Mouse (Mus musculus): ENCODE measurements around the gene Fgf11. TPM values are rescaled to one million over a fixed set of nuclear protein-coding genes. Genes with fewer than 3 reads are reported as not detected.

Gene Fgf11
- 6.2 and 6.7 TPM in 2 replicates for polyA plus RNA-seq (2015; fragmentation: Nextera tagmentation; extraction: Ambion mirVana)

DNA sequence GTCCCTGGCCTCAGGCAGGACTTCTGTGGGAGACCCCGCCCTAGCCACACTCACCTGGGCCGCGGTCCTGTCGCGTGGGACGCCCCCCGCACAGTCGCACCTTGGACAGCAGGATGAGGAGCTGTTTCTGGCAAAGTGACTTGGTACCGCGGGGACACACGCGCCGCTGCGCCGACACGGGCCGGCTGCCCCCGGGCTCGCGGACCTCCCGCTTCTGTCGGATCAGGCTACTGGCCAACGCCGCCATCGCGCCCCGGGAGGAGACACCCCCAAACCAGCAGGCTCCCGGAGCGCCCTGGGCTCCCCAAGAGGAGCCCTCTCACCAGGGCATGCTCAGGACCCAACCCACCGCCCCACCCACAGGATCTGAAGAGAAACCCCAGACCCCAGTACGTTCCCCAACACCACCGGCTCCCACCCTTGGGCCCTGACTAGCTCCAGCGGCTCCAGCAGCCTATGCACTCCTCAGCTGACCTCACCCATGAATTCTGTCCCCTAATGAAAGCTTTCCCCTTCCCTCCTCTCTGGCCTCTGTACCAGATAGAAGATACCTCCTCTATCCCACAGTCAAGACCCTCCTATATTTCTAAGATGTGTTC lies at the start of gene Fgf11:
Fgf11 (minus strand) TSS at position 479 of the 599 bp plus-strand sequence.
- Histone ChIP-seq H3K4me1 (peaks cover 62% of the 10 kb centered on the region), H3K27me3 (peaks cover 19% of the 10 kb centered on the region), H3K27ac (replicated peaks) (peak within 1 kb of the TSS; percentile 98), H3K9ac (replicated peaks) (peak within 1 kb of the TSS; percentile 76), H3K9me3 (no peaks in the 10 kb centered on the region), H3K4me3 (peak within 1 kb of the TSS; percentile 68), H3K36me3 (no peaks in the 10 kb centered on the region), H3K4me2 (replicated peaks) (peak within 1 kb of the TSS; percentile 98)
- ATAC-seq (replicated peaks): no peak
- WGBS: under 1% methylated on average over 33 of the region's 33 CpGs

DNA sequence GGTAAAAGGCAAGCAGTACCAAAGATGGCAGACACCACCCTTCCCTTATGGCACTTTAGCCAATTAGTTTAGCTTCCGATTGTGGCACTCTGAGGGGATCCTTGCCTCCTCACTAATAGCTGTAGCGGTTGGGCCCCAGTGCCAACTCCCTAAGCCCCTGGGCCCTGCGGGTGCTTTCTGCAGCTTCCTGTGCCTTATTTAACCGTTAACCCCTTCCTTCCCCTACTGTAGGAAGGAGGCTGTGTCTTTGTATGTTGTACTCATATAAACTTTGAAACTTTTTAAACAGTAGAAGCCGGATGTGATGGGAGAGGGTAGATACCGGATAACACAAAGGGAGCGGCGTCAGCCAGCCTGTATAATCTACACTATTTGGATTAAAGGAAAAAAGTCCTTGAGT lies 49.1 kb upstream of the Fgf11 start:
- Histone ChIP-seq H3K9me3 (no peaks in the 10 kb centered on the region), H3K36me3 (peaks cover 35% of the 10 kb centered on the region), H3K27me3 (no peaks in the 10 kb centered on the region), H3K4me2 (replicated peaks) (no peak overlapping the region), H3K9ac (replicated peaks) (no peak overlapping the region), H3K4me3 (no peak overlapping the region), H3K4me1 (peaks cover 29% of the 10 kb centered on the region), H3K27ac (replicated peaks) (no peak overlapping the region)
- 66% methylated on average over 8 of the region's 8 CpGs for WGBS
- ATAC-seq (replicated peaks): no peak

DNA sequence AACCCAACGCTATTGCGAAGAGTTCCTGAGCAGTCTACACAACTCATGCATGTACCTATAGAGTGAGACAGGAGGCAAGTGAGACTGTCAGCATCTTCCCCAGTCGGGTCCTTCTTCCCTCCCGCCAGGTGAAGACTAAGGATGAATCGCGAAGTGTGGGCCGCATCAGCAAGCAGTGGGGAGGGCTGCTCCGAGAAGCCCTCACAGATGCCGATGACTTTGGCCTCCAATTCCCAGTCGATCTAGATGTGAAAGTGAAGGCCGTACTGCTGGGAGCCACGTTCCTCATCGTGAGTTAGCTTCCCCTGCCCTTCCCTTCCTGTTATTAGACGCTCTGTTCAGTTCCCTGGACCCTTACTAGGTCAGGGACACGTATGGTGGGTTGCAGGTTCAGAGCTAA lies 48.2 kb upstream of the Fgf11 start:
- Histone ChIP-seq H3K27ac (replicated peaks) (no peak overlapping the region), H3K27me3 (no peaks in the 10 kb centered on the region), H3K4me2 (replicated peaks) (no peak overlapping the region), H3K4me3 (no peak overlapping the region), H3K36me3 (peaks cover 35% of the 10 kb centered on the region), H3K9me3 (no peaks in the 10 kb centered on the region), H3K9ac (replicated peaks) (no peak overlapping the region), H3K4me1 (peaks cover 31% of the 10 kb centered on the region)
- no peak for ATAC-seq (replicated peaks)
- WGBS: 94% methylated on average over 15 of the region's 15 CpGs

DNA sequence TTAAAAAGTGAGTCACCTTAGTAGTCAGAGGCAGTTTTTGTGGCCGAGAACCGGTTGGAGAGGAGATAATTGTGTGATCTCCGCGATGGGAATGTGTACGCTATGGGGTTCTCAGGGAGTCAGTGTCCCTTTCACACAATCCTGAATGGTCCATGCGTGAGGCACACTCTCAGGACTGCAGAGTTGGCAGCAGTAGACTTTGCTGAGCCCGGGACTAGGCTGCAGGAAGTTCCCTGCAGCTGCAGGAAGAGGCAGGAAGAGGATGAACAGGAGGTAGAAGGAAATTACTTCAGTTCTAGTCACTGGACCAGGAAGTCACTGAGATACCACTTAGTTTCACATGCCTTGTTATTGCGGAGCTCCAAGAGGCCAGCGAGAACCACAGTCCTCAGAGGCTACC lies 47.5 kb upstream of the Fgf11 start:
- no peak overlapping the region for H3K4me2 ChIP-seq (replicated peaks)

DNA sequence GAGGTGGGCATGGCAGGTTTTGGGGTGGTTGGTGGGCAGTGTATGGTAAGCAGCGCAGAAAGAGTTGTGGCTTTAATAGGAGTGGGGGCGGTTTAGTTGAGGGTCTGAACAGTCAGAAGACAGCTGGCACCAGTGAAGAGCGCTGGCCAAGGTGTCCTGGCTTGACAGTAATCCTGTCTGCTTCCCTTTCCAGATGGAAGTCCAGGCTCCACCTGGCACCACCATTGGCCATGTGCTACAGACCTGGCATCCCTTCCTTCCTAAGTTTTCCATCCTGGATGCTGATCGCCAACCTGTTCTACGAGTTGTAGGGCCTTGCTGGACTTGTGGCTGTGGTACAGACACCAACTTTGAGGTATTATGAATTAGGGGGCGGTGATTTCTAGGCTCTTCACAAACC lies 46.4 kb upstream of the Fgf11 start:
- Histone ChIP-seq H3K9ac (replicated peaks) (no peak overlapping the region; the same call in 1 of the 2 replicates), H3K4me3 (peak overlapping the region; percentile 58), H3K36me3 (peaks cover 35% of the 10 kb centered on the region), H3K9me3 (no peaks in the 10 kb centered on the region), H3K4me2 (replicated peaks) (peak overlapping the region; percentile 86), H3K27ac (replicated peaks) (no peak overlapping the region), H3K27me3 (no peaks in the 10 kb centered on the region), H3K4me1 (peaks cover 31% of the 10 kb centered on the region)
- WGBS: 97% methylated on average over 6 of the region's 6 CpGs
- no peak for ATAC-seq (replicated peaks)

More for the DNA sequence above, 47.5 kb upstream of the Fgf11 start:
- H3K9ac ChIP-seq (replicated peaks): no peak overlapping the region
- H3K27me3 ChIP-seq: no peaks in the 10 kb centered on the region
- no peaks in the 10 kb centered on the region for H3K9me3 ChIP-seq
- H3K27ac ChIP-seq (replicated peaks): no peak overlapping the region
- H3K36me3 ChIP-seq: peaks cover 35% of the 10 kb centered on the region
- H3K4me1 ChIP-seq: peaks cover 31% of the 10 kb centered on the region
- 92% methylated on average over 9 of the region's 9 CpGs for WGBS
- no peak overlapping the region for H3K4me3 ChIP-seq
- ATAC-seq (replicated peaks): no peak

DNA sequence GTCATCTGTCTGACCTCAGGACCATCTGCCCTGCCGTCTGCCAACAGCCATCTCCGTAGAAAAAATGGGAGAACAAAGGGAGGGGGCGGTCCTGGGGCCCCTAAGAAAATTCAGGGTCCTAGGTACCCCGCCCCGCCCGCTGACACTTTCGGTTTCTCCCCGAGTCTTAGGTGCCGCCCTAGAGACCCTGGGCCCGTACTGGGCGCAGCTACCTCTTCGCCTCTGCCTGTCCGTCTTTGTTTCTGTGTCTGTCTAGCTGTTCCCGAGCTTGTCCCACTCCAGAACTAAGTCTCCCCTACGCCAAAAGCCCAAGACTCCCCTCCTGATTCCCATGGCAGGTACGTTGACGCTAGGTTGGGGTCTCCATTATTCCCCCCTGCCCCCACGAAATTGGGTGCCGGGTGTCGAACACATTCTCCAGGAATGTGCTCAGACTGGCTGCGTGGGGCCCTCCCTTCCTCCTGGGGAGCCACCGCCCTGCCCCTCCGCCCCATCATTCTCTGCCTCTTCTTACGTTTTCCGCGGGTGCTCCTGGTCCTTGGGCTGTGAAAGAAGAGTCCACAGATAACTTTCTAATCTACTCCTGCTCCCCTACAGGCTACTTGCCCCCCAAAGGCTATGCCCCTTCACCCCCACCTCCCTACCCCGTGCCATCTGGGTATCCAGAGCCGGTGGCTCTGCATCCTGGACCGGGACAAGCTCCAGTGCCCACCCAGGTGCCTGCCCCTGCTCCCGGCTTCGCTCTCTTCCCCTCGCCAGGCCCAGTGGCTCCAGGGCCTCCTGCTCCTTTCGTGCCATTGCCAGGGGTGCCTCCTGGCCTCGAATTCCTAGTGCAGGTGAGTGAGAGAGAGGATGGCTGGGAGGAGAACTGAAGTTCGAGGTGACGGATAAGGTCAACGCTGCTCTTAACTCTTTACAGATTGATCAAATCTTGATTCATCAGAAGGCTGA lies 45.4 kb upstream of the Fgf11 start:
- Histone ChIP-seq H3K27me3 (no peaks in the 10 kb centered on the region), H3K4me2 (replicated peaks) (peak overlapping the region; percentile 86), H3K27ac (replicated peaks) (peak overlapping the region; percentile 97), H3K9ac (replicated peaks) (peak overlapping the region; percentile 66), H3K4me3 (peak overlapping the region; percentile 58), H3K36me3 (peaks cover 35% of the 10 kb centered on the region), H3K4me1 (peaks cover 31% of the 10 kb centered on the region), H3K9me3 (no peaks in the 10 kb centered on the region)
- ATAC-seq (replicated peaks): peak; percentile 41
- 13% methylated on average over 37 of the region's 37 CpGs for WGBS

DNA sequence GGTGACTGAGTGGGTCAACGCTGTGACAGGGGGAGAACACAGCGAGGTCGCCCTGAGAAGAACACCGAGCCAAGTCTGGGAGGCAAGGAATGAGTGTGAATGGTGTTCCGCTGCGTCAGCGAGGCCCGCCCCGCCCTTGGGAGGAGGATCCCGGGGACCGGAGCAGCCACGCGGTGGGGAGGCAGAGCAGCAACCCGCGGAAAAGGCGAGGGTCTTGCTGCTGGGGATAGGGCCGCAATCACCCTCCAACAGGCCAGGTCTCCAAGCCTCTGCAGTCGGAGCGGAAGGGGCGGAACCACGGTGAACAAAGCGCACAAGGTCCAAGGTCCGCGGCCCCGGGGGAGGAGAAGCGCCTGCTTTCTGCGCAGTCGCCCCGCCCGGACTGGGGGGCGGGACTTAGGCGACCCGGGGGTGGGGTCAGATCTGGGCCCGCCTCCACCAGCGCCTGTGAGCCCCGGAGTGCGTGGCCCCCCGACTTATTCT lies 44.6 kb upstream of the Fgf11 start, which contains the start of gene Plscr3:
Plscr3 (plus strand) TSS at position 179 of the 483 bp plus-strand sequence.
- WGBS: under 1% methylated on average over 33 of the region's 38 CpGs
- Histone ChIP-seq H3K4me2 (replicated peaks) (peak within 1 kb of the TSS; percentile 86), H3K4me1 (peaks cover 31% of the 10 kb centered on the region)

DNA sequence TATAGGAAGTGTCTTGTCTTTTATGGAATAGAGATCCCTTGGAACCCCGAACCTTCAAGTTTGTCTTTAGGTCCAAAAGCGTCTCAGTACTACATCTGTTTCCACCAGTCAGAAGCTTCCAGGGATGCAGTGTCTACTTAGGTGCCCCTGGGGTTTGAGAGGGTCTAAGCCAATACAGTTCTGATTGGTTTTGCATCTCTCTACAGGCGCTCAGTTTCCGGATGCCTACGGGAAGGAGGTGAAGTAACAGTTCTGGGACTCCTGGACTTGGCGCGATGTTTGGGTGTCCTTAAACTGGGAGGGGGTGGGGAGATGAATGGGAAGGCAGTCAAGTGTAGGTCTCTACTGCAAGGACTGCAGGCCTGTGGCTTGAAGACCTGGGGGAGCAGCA lies 37.1 kb upstream of the Fgf11 start:
- peak; percentile 20 for ATAC-seq (replicated peaks)
- Histone ChIP-seq H3K4me2 (replicated peaks) (peak overlapping the region; percentile 96), H3K27ac (replicated peaks) (peak overlapping the region; percentile 98), H3K9ac (replicated peaks) (peak overlapping the region; percentile 59), H3K4me1 (peaks cover 39% of the 10 kb centered on the region), H3K27me3 (no peaks in the 10 kb centered on the region), H3K36me3 (no peaks in the 10 kb centered on the region), H3K4me3 (peak overlapping the region; percentile 95), H3K9me3 (no peaks in the 10 kb centered on the region)
- WGBS: under 1% methylated on average over 7 of the region's 7 CpGs

More for the DNA sequence above, 44.6 kb upstream of the Fgf11 start, which contains the start of gene Plscr3:
- Histone ChIP-seq H3K27me3 (no peaks in the 10 kb centered on the region), H3K9ac (replicated peaks) (peak within 1 kb of the TSS; percentile 66), H3K9me3 (no peaks in the 10 kb centered on the region), H3K36me3 (peaks cover 29% of the 10 kb centered on the region), H3K4me3 (peak within 1 kb of the TSS; percentile 58), H3K27ac (replicated peaks) (peak within 1 kb of the TSS; percentile 97)
- peak; percentile 90 for ATAC-seq (replicated peaks)

DNA sequence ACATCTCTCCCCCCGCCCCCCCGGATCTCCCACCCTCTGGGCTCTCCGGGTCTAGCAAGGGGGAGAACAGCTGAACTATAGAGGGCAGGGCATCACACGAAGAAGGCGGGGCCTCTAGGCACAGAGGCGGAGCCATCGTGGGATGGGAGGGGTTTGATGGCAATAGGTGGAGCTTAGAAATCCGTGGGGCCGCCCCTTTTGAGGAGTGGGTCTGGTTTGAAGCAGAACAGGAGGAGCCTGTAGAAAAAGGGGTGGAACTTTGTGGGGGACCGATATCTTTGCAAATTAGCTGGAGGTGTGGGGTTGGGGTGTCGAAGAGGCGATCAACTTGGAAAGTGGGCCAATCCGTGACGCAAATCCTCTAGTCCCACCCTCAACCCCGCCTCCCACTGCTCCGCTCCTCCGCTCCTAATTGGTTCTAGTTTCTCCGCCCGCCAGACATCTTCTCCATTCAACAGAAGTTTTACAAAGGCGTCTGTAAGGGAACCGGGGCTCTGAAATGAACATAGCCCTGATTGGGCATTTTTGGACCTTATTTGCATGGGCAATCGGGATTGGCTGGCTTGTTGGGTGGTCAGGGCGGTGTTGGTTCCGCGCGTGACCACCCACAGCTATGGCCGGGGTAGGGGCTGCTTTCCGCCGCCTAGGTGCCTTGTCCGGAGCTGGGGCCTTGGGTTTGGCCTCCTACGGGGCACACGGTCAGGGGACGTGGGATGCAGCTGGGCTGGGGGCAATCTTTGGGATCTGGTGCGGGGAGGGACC lies 36.5 kb upstream of the Fgf11 start, which contains the start of gene Tmem256:
Tmem256 (plus strand) TSS at position 563 of the 762 bp plus-strand sequence.
- peaks cover 45% of the 10 kb centered on the region for H3K4me1 ChIP-seq
- WGBS: under 1% methylated on average over 34 of the region's 34 CpGs
- H3K9me3 ChIP-seq: no peaks in the 10 kb centered on the region
- H3K4me2 ChIP-seq (replicated peaks): peak within 1 kb of the TSS; percentile 96
- peaks cover 4% of the 10 kb centered on the region for H3K36me3 ChIP-seq
- ATAC-seq (replicated peaks): peak; percentile 88
- no peaks in the 10 kb centered on the region for H3K27me3 ChIP-seq
- peak within 1 kb of the TSS; percentile 94 for H3K9ac ChIP-seq (replicated peaks)
- H3K27ac ChIP-seq (replicated peaks): peak within 1 kb of the TSS; percentile 98
- H3K4me3 ChIP-seq: peak within 1 kb of the TSS; percentile 95

DNA sequence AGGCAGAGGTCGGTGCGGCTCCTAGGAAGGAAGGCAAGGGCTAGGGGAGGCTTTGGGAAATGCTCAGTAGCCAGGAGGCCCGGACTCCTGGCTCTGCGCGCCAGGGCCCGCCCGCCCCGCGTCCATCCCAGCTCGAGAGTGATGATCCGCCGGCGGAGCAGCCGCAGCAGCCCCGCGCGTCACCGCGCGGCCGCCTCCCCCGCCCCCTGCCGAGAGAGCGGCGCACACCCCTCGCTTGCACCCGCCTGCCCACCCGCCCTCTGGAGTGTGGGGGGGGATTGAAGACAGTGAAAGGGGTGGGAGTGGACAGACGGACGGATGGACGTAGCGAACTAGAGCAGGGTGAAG lies 35.9 kb upstream of the Fgf11 start, which contains the start of gene Nlgn2:
Nlgn2 (minus strand) TSS at position 181 of the 348 bp plus-strand sequence.
- Histone ChIP-seq H3K4me2 (replicated peaks) (peak within 1 kb of the TSS; percentile 96), H3K4me3 (peak within 1 kb of the TSS; percentile 95), H3K27ac (replicated peaks) (peak within 1 kb of the TSS; percentile 98), H3K27me3 (no peaks in the 10 kb centered on the region), H3K9me3 (no peaks in the 10 kb centered on the region), H3K4me1 (peaks cover 50% of the 10 kb centered on the region), H3K9ac (replicated peaks) (peak within 1 kb of the TSS; percentile 94), H3K36me3 (peaks cover 10% of the 10 kb centered on the region)
- under 1% methylated on average over 32 of the region's 32 CpGs for WGBS
- peak; percentile 65 for ATAC-seq (replicated peaks)
